Mouse (Mus musculus) liver, embryonic 14.5 days (tissue): ENCODE results near the gene Zfp296.

Source experiments
- CTCF ChIP-seq: IDR thresholded peaks from 2 replicates; pipeline ENCODE4 v1.5.1; 2016; ENCODE audit warnings: antibody characterized with exemption, low read depth, control low read depth
- EP300 ChIP-seq: IDR thresholded peaks from 2 replicates; pipeline ENCODE4 v1.6.1; 2016; ENCODE audit warnings: antibody characterized with exemption, low read depth

GRCm38 (mm10) chr7:19558965-19559364, 18.1 kb upstream of the Zfp296 start:
- TF ChIP-seq CTCF (peak; percentile 70), EP300 (no peak)
